Mouse (Mus musculus) liver, adult 2 months (tissue): ENCODE measurements around the gene Negr1.

Experiments
- CTCF ChIP-seq: fragments of 200-500 bp; IDR thresholded peaks from 2 replicates; pipeline ENCODE4 v1.5.1; 2011; ENCODE audit warnings: low read depth, low read length, control low read depth
- POLR2A ChIP-seq: fragments of 200-500 bp; IDR thresholded peaks from 2 replicates; pipeline ENCODE4 v1.6.1; 2011; ENCODE audit warnings: low read length, control low read depth; ENCODE audit not compliant: insufficient read depth; ENCODE audit errors: extremely low read depth

DNA sequence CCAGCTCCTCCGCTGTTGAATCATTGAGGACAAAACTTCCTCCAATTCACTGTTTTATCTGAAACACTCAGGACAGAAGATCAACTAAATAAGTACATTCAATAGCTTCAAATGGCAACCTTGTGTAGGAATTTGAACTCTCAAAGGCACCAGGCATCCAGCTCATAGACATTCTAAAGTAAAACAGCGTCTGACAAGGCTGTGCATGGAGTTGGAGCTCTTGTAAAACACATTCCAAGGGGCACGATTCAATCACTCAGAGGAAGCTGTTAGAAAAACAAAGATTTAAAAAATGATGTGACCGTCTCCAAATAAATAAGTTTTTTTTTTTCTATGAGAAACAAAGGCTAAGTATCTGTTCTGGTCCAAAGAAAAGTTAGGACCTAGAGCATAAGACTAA lies 528.5 kb downstream of the Negr1 start:
- TF ChIP-seq CTCF (no peak), POLR2A (no peak)
